Mouse (Mus musculus): ENCODE data around the gene Mtor. TPM values are rescaled to one million over a fixed set of nuclear protein-coding genes. Genes with fewer than 3 reads are reported as not detected.

Mtor gene
- polyA plus RNA-seq, 1 experiment: 36.3 TPM

GRCm38 (mm10) chr4:148495874-148496689 lies 47.7 kb downstream of the Mtor start:
- WGBS: 42% methylated on average over 25 of the region's 25 CpGs
- Histone ChIP-seq H3K4me3 (replicated peaks; ENCODE audit: insufficient read depth, low read depth, low read length) (no peak overlapping the region), H3K27me3 (ENCODE audit: control insufficient read depth, insufficient read depth, low read length) (no peaks in the 10 kb centered on the region), H3K27ac (ENCODE audit: insufficient read depth, low read length) (no peak overlapping the region), H3K4me1 (ENCODE audit: control insufficient read depth, insufficient read depth, low read length) (peaks cover 27% of the 10 kb centered on the region)
- TF ChIP-seq POLR2A (IDR thresholded peaks at IDR 0.05; ENCODE audit: borderline replicate concordance, insufficient read depth, low read length) (no peak), CTCF (IDR thresholded peaks at IDR 0.05; ENCODE audit: borderline replicate concordance, insufficient read depth, low read depth, low read length) (no peak)
- peak; percentile 79 to 84 for DNase-seq

GRCm38 (mm10) chr4:148500410-148500867 lies 52.0 kb downstream of the Mtor start, which contains the start of gene Angptl7:
Gene Angptl7, minus strand, starts transcription at chr4:148500460.
- no peak within 1 kb of the TSS for H3K27ac ChIP-seq (ENCODE audit: insufficient read depth, low read length)
- no peaks in the 10 kb centered on the region for H3K27me3 ChIP-seq (ENCODE audit: control insufficient read depth, insufficient read depth, low read length)
- no peak for DNase-seq
- no peak within 1 kb of the TSS for H3K4me3 ChIP-seq (replicated peaks; ENCODE audit: insufficient read depth, low read depth, low read length)
- TF ChIP-seq CTCF (IDR thresholded peaks at IDR 0.05; ENCODE audit: borderline replicate concordance, insufficient read depth, low read depth, low read length) (no peak), POLR2A (IDR thresholded peaks at IDR 0.05; ENCODE audit: borderline replicate concordance, insufficient read depth, low read length) (no peak)
- peaks cover 30% of the 10 kb centered on the region for H3K4me1 ChIP-seq (ENCODE audit: control insufficient read depth, insufficient read depth, low read length)
- 92% methylated on average over 4 of the region's 4 CpGs for WGBS

- TF ChIP-seq POLR2A (IDR thresholded peaks at IDR 0.05; ENCODE audit: borderline replicate concordance, insufficient read depth, low read length) (no peak), CTCF (IDR thresholded peaks at IDR 0.05; ENCODE audit: borderline replicate concordance, insufficient read depth, low read depth, low read length) (no peak)
- 2% methylated on average over 8 of the region's 8 CpGs for WGBS
These were observed 56.1 kb downstream of the Mtor start for GRCm38 (mm10) chr4:148504497-148504959.

GRCm38 (mm10) chr4:148507585-148507984 lies 59.2 kb downstream of the Mtor start:
- no peak overlapping the region for H3K27ac ChIP-seq (ENCODE audit: insufficient read depth, low read length)
- no peak for DNase-seq

More at GRCm38 (mm10) chr4:148504497-148504959, 56.1 kb downstream of the Mtor start:
- Histone ChIP-seq H3K4me1 (ENCODE audit: control insufficient read depth, insufficient read depth, low read length) (peaks cover 12% of the 10 kb centered on the region), H3K27ac (ENCODE audit: insufficient read depth, low read length) (no peak overlapping the region), H3K4me3 (replicated peaks; ENCODE audit: insufficient read depth, low read depth, low read length) (no peak overlapping the region), H3K27me3 (ENCODE audit: control insufficient read depth, insufficient read depth, low read length) (no peaks in the 10 kb centered on the region)
- DNase-seq: peak; percentile 63 to 79

GRCm38 (mm10) chr4:148508084-148508849 lies 59.9 kb downstream of the Mtor start:
- DNase-seq: no peak
- H3K27ac ChIP-seq (ENCODE audit: insufficient read depth, low read length): no peak overlapping the region
- H3K4me1 ChIP-seq (ENCODE audit: control insufficient read depth, insufficient read depth, low read length): peaks cover 16% of the 10 kb centered on the region
- TF ChIP-seq CTCF (IDR thresholded peaks at IDR 0.05; ENCODE audit: borderline replicate concordance, insufficient read depth, low read depth, low read length) (no peak), POLR2A (IDR thresholded peaks at IDR 0.05; ENCODE audit: borderline replicate concordance, insufficient read depth, low read length) (no peak)
- no peaks in the 10 kb centered on the region for H3K27me3 ChIP-seq (ENCODE audit: control insufficient read depth, insufficient read depth, low read length)
- 94% methylated on average over 14 of the region's 14 CpGs for whole genome bisulfite sequencing
- no peak overlapping the region for H3K4me3 ChIP-seq (replicated peaks; ENCODE audit: insufficient read depth, low read depth, low read length)

More at GRCm38 (mm10) chr4:148507585-148507984, 59.2 kb downstream of the Mtor start:
- H3K27me3 ChIP-seq (ENCODE audit: control insufficient read depth, insufficient read depth, low read length): no peaks in the 10 kb centered on the region
- no peak overlapping the region for H3K4me3 ChIP-seq (replicated peaks; ENCODE audit: insufficient read depth, low read depth, low read length)
- WGBS: 88% methylated on average over 5 of the region's 5 CpGs
- no peak for TF ChIP-seq CTCF (IDR thresholded peaks at IDR 0.05; ENCODE audit: borderline replicate concordance, insufficient read depth, low read depth, low read length)
- TF ChIP-seq POLR2A (IDR thresholded peaks at IDR 0.05; ENCODE audit: borderline replicate concordance, insufficient read depth, low read length): no peak
- peaks cover 12% of the 10 kb centered on the region for H3K4me1 ChIP-seq (ENCODE audit: control insufficient read depth, insufficient read depth, low read length)

GRCm38 (mm10) chr4:148509450-148510084 lies 61.2 kb downstream of the Mtor start:
- H3K27ac ChIP-seq (ENCODE audit: insufficient read depth, low read length): no peak overlapping the region
- TF ChIP-seq CTCF (IDR thresholded peaks at IDR 0.05; ENCODE audit: borderline replicate concordance, insufficient read depth, low read depth, low read length) (no peak), POLR2A (IDR thresholded peaks at IDR 0.05; ENCODE audit: borderline replicate concordance, insufficient read depth, low read length) (no peak)
- no peak for DNase-seq

GRCm38 (mm10) chr4:148510691-148511090 lies 62.3 kb downstream of the Mtor start:
- WGBS: 95% methylated on average over 4 of the region's 4 CpGs
- Histone ChIP-seq H3K27ac (ENCODE audit: insufficient read depth, low read length) (no peak overlapping the region), H3K4me3 (replicated peaks; ENCODE audit: insufficient read depth, low read depth, low read length) (no peak overlapping the region), H3K27me3 (ENCODE audit: control insufficient read depth, insufficient read depth, low read length) (no peaks in the 10 kb centered on the region), H3K4me1 (ENCODE audit: control insufficient read depth, insufficient read depth, low read length) (peaks cover 6% of the 10 kb centered on the region; the same call in 1 of the 2 replicates)
- TF ChIP-seq CTCF (IDR thresholded peaks at IDR 0.05; ENCODE audit: borderline replicate concordance, insufficient read depth, low read depth, low read length) (no peak), POLR2A (IDR thresholded peaks at IDR 0.05; ENCODE audit: borderline replicate concordance, insufficient read depth, low read length) (no peak)
- no peak for DNase-seq

More at GRCm38 (mm10) chr4:148509450-148510084, 61.2 kb downstream of the Mtor start:
- Histone ChIP-seq H3K27me3 (ENCODE audit: control insufficient read depth, insufficient read depth, low read length) (no peaks in the 10 kb centered on the region), H3K4me1 (ENCODE audit: control insufficient read depth, insufficient read depth, low read length) (peaks cover 10% of the 10 kb centered on the region), H3K4me3 (replicated peaks; ENCODE audit: insufficient read depth, low read depth, low read length) (no peak overlapping the region)
- 94% methylated on average over 8 of the region's 8 CpGs for WGBS
